Mouse (Mus musculus): Measurements from ENCODE around the gene Dpp9. TPM values are rescaled to one million over a fixed set of nuclear protein-coding genes. Genes with fewer than 3 reads are reported as not detected.

Dpp9 gene
- polyA plus RNA-seq, 1 experiment, result 28.8 TPM

GRCm38 (mm10) chr17:56194765-56195164, 23.9 kb downstream of the Dpp9 start:
- TF ChIP-seq POLR2A (IDR thresholded peaks at IDR 0.05; ENCODE audit: low read depth, low read length) (no peak), CTCF (IDR thresholded peaks at IDR 0.05; ENCODE audit: borderline replicate concordance, insufficient read depth, low read length) (no peak)
- no peaks in the 10 kb centered on the region for H3K4me1 ChIP-seq (ENCODE audit: control insufficient read depth, insufficient read depth, low read length)
- no peak overlapping the region for H3K4me3 ChIP-seq (ENCODE audit: insufficient read depth, low read length)
- no peak overlapping the region for H3K27ac ChIP-seq (ENCODE audit: insufficient read depth, low read length)

GRCm38 (mm10) chr17:56194357-56194756, 24.3 kb downstream of the Dpp9 start:
- Histone ChIP-seq H3K27ac (ENCODE audit: insufficient read depth, low read length) (no peak overlapping the region), H3K4me1 (ENCODE audit: control insufficient read depth, insufficient read depth, low read length) (no peaks in the 10 kb centered on the region), H3K4me3 (ENCODE audit: insufficient read depth, low read length) (no peak overlapping the region)
- TF ChIP-seq CTCF (IDR thresholded peaks at IDR 0.05; ENCODE audit: borderline replicate concordance, insufficient read depth, low read length) (no peak), POLR2A (IDR thresholded peaks at IDR 0.05; ENCODE audit: low read depth, low read length) (no peak)

- no peak overlapping the region for H3K27ac ChIP-seq (ENCODE audit: insufficient read depth, low read length)
- H3K4me3 ChIP-seq (ENCODE audit: insufficient read depth, low read length), result no peak overlapping the region
- TF ChIP-seq CTCF (IDR thresholded peaks at IDR 0.05; ENCODE audit: borderline replicate concordance, insufficient read depth, low read length), result no peak
- no peak for TF ChIP-seq POLR2A (IDR thresholded peaks at IDR 0.05; ENCODE audit: low read depth, low read length)
- H3K4me1 ChIP-seq (ENCODE audit: control insufficient read depth, insufficient read depth, low read length), result no peaks in the 10 kb centered on the region
These were observed 27.4 kb downstream of the Dpp9 start for GRCm38 (mm10) chr17:56191266-56191665.

- H3K27ac ChIP-seq (ENCODE audit: insufficient read depth, low read length), result no peak overlapping the region
- no peak for TF ChIP-seq POLR2A (IDR thresholded peaks at IDR 0.05; ENCODE audit: low read depth, low read length)
- no peak for TF ChIP-seq CTCF (IDR thresholded peaks at IDR 0.05; ENCODE audit: borderline replicate concordance, insufficient read depth, low read length)
- peaks cover 3% of the 10 kb centered on the region; the same call in 1 of the 2 replicates for H3K4me1 ChIP-seq (ENCODE audit: control insufficient read depth, insufficient read depth, low read length)
- no peak overlapping the region for H3K4me3 ChIP-seq (ENCODE audit: insufficient read depth, low read length)
These were observed 33.2 kb downstream of the Dpp9 start for GRCm38 (mm10) chr17:56185281-56186141.

- Histone ChIP-seq H3K4me1 (ENCODE audit: control insufficient read depth, insufficient read depth, low read length) (peaks cover 3% of the 10 kb centered on the region; the same call in 1 of the 2 replicates), H3K4me3 (ENCODE audit: insufficient read depth, low read length) (peak within 1 kb of the TSS; percentile 82), H3K27ac (ENCODE audit: insufficient read depth, low read length) (no peak within 1 kb of the TSS)
- TF ChIP-seq POLR2A (IDR thresholded peaks at IDR 0.05; ENCODE audit: low read depth, low read length) (peak; percentile 66), CTCF (IDR thresholded peaks at IDR 0.05; ENCODE audit: borderline replicate concordance, insufficient read depth, low read length) (no peak)
These were observed 35.0 kb downstream of the Dpp9 start, which contains the start of gene Mydgf for GRCm38 (mm10) chr17:56183658-56184103. Gene Mydgf (minus strand): TSS chr17:56183920.

GRCm38 (mm10) chr17:56182975-56183657, 35.6 kb downstream of the Dpp9 start:
- TF ChIP-seq POLR2A (IDR thresholded peaks at IDR 0.05; ENCODE audit: low read depth, low read length) (peak; percentile 49), CTCF (IDR thresholded peaks at IDR 0.05; ENCODE audit: borderline replicate concordance, insufficient read depth, low read length) (no peak)
- Histone ChIP-seq H3K4me1 (ENCODE audit: control insufficient read depth, insufficient read depth, low read length) (peaks cover 3% of the 10 kb centered on the region; the same call in 1 of the 2 replicates), H3K4me3 (ENCODE audit: insufficient read depth, low read length) (peak overlapping the region; percentile 82), H3K27ac (ENCODE audit: insufficient read depth, low read length) (no peak overlapping the region)

GRCm38 (mm10) chr17:56175416-56175815, 43.3 kb downstream of the Dpp9 start:
- no peak overlapping the region for H3K4me3 ChIP-seq (ENCODE audit: insufficient read depth, low read length)
- H3K4me1 ChIP-seq (ENCODE audit: control insufficient read depth, insufficient read depth, low read length), result no peaks in the 10 kb centered on the region
- no peak for TF ChIP-seq POLR2A (IDR thresholded peaks at IDR 0.05; ENCODE audit: low read depth, low read length)
- no peak for TF ChIP-seq CTCF (IDR thresholded peaks at IDR 0.05; ENCODE audit: borderline replicate concordance, insufficient read depth, low read length)
- no peak overlapping the region for H3K27ac ChIP-seq (ENCODE audit: insufficient read depth, low read length)

GRCm38 (mm10) chr17:56173401-56174046, 45.2 kb downstream of the Dpp9 start:
- H3K27ac ChIP-seq (ENCODE audit: insufficient read depth, low read length), result no peak overlapping the region
- H3K4me3 ChIP-seq (ENCODE audit: insufficient read depth, low read length), result no peak overlapping the region
- H3K4me1 ChIP-seq (ENCODE audit: control insufficient read depth, insufficient read depth, low read length), result no peaks in the 10 kb centered on the region
- TF ChIP-seq POLR2A (IDR thresholded peaks at IDR 0.05; ENCODE audit: low read depth, low read length) (0 out of 2 replicates have a peak, but pooled peaks have one; percentile 22), CTCF (IDR thresholded peaks at IDR 0.05; ENCODE audit: borderline replicate concordance, insufficient read depth, low read length) (no peak)

- Histone ChIP-seq H3K27ac (ENCODE audit: insufficient read depth, low read length) (no peak overlapping the region), H3K4me3 (ENCODE audit: insufficient read depth, low read length) (no peak overlapping the region), H3K4me1 (ENCODE audit: control insufficient read depth, insufficient read depth, low read length) (no peaks in the 10 kb centered on the region)
These were observed 46.8 kb downstream of the Dpp9 start for GRCm38 (mm10) chr17:56171881-56172280.

More at GRCm38 (mm10) chr17:56171881-56172280, 46.8 kb downstream of the Dpp9 start:
- no peak for TF ChIP-seq CTCF (IDR thresholded peaks at IDR 0.05; ENCODE audit: borderline replicate concordance, insufficient read depth, low read length)
- no peak for TF ChIP-seq POLR2A (IDR thresholded peaks at IDR 0.05; ENCODE audit: low read depth, low read length)

All from embryonic fibroblast, embryonic 13.5 days (primary cell).